Mouse (Mus musculus): ENCODE data around the gene H2-M10.5. TPM values are rescaled to one million over a fixed set of nuclear protein-coding genes. Genes with fewer than 3 reads are reported as not detected.

Gene H2-M10.5
- polyA plus RNA-seq, 1 experiment from 2014 or later = not detected

DNA sequence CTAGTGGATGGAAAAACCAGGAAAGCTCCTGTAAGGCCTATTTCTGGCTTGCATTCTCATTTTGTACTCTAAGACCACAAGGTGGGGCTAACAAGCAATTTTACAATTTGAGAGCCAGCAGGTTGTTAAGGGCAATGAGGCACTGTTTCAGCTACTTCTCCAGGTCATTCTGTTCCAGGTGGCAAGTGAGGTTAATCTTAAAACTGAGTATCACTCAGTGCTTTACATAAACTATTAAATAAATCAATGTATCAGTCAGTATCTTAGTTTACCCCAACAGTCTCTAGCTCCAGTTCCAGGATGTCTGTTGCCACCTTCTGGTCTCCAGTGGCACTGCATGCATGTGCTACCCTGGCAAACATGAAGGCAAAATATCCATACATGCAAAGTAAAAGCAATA, 51.3 kb downstream of the H2-M10.5 start:
- 0 out of 2 replicates have a peak, but pooled peaks have one; percentile 18 for ATAC-seq (ENCODE audit: insufficient number of reproducible peaks, low FRiP score)
- H3K36me3 ChIP-seq = no peaks in the 10 kb centered on the region
- no peak overlapping the region for H3K27ac ChIP-seq (ENCODE audit: poor library complexity, severe bottlenecking)
- no peaks in the 10 kb centered on the region for H3K9me3 ChIP-seq (replicated peaks)
- no peaks in the 10 kb centered on the region for H3K27me3 ChIP-seq (replicated peaks)
- H3K4me3 ChIP-seq = no peak overlapping the region
- H3K9ac ChIP-seq = no peak overlapping the region
- H3K4me2 ChIP-seq = no peak overlapping the region
- no peaks in the 10 kb centered on the region for H3K4me1 ChIP-seq (replicated peaks)

DNA sequence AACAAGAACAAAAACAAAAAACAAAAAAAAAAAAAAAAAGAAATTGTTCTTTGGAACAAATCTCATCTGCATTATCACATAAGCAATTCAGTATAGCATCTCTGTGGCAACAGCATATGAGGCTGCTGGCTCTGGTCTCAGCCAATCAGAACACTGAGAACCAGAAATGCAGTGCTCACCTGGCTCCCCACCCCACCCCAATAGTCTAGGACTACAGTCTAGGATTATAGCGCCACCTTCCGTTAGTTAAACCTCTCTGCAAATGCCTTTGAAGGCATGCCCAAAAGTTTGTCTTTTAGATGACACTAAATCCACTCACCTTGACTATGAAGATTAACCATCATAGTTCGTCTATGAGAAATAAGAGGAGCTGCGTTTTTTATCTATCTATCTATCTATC, 52.8 kb downstream of the H2-M10.5 start:
- H3K4me3 ChIP-seq = no peak overlapping the region
- H3K9ac ChIP-seq = no peak overlapping the region
- no peaks in the 10 kb centered on the region for H3K4me1 ChIP-seq (replicated peaks)
- no peak overlapping the region for H3K27ac ChIP-seq (ENCODE audit: poor library complexity, severe bottlenecking)
- no peaks in the 10 kb centered on the region for H3K27me3 ChIP-seq (replicated peaks)
- no peak for ATAC-seq (ENCODE audit: insufficient number of reproducible peaks, low FRiP score)
- no peaks in the 10 kb centered on the region for H3K9me3 ChIP-seq (replicated peaks)
- H3K36me3 ChIP-seq = no peaks in the 10 kb centered on the region
- WGBS = 19% methylated on average over 4 of the region's 4 CpGs
- no peak overlapping the region for H3K4me2 ChIP-seq

Other genes with a start within 250 kb of the H2-M10.5 start
- gene H2-M11, start 225.8 kb upstream of the H2-M10.5 start, polyA plus RNA-seq (2016; fragmentation: Nextera tagmentation; extraction: Ambion mirVana) = not detected in 2 replicates
- gene H2-M9, start 130.2 kb upstream of the H2-M10.5 start, polyA plus RNA-seq (2016; fragmentation: Nextera tagmentation; extraction: Ambion mirVana) = not detected in 2 replicates
- gene H2-M1, start 100.7 kb upstream of the H2-M10.5 start, polyA plus RNA-seq (2016; fragmentation: Nextera tagmentation; extraction: Ambion mirVana) = not detected in 2 replicates
- gene H2-M10.6, start 39.3 kb downstream of the H2-M10.5 start, polyA plus RNA-seq (2016; fragmentation: Nextera tagmentation; extraction: Ambion mirVana) = not detected in 2 replicates
- 28.8 and 28.9 TPM in 2 replicates for gene Trim26, start 64.2 kb downstream of the H2-M10.5 start, polyA plus RNA-seq (2016; fragmentation: Nextera tagmentation; extraction: Ambion mirVana)
- gene Trim15, start 94.3 kb downstream of the H2-M10.5 start, polyA plus RNA-seq (2016; fragmentation: Nextera tagmentation; extraction: Ambion mirVana) = 0.40 and 0.47 TPM in 2 replicates
- gene Trim10, start 96.7 kb downstream of the H2-M10.5 start, polyA plus RNA-seq (2016; fragmentation: Nextera tagmentation; extraction: Ambion mirVana) = 23.6 and 27.0 TPM in 2 replicates
- not detected in 2 replicates for gene Trim40, start 117.2 kb downstream of the H2-M10.5 start, polyA plus RNA-seq (2016; fragmentation: Nextera tagmentation; extraction: Ambion mirVana)
- gene Trim31, start 125.2 kb downstream of the H2-M10.5 start, polyA plus RNA-seq (2016; fragmentation: Nextera tagmentation; extraction: Ambion mirVana) = not detected in 2 replicates
- gene Rnf39, start 170.0 kb downstream of the H2-M10.5 start, polyA plus RNA-seq (2016; fragmentation: Nextera tagmentation; extraction: Ambion mirVana) = not detected in 2 replicates
- gene Ppp1r11, start 178.8 kb downstream of the H2-M10.5 start, polyA plus RNA-seq (2016; fragmentation: Nextera tagmentation; extraction: Ambion mirVana) = 83.2 and 83.8 TPM in 2 replicates
- gene Znrd1, start 185.6 kb downstream of the H2-M10.5 start, polyA plus RNA-seq (2016; fragmentation: Nextera tagmentation; extraction: Ambion mirVana) = 37.5 and 40.3 TPM in 2 replicates
- gene Znrd1as, start 185.7 kb downstream of the H2-M10.5 start, polyA plus RNA-seq (2016; fragmentation: Nextera tagmentation; extraction: Ambion mirVana) = 6.4 and 6.7 TPM in 2 replicates
- 0.20 TPM in 1 of 2 replicates, not detected in the other for gene 2410137M14Rik, start 208.3 kb downstream of the H2-M10.5 start, polyA plus RNA-seq (2016; fragmentation: Nextera tagmentation; extraction: Ambion mirVana)
- 0.31 and 0.36 TPM in 2 replicates for gene H2-M5, start 216.6 kb downstream of the H2-M10.5 start, polyA plus RNA-seq (2016; fragmentation: Nextera tagmentation; extraction: Ambion mirVana)
- gene Zfp57, start 228.3 kb downstream of the H2-M10.5 start, polyA plus RNA-seq (2016; fragmentation: Nextera tagmentation; extraction: Ambion mirVana) = 60.0 and 64.4 TPM in 2 replicates

Measured in heart, embryonic 12.5 days (tissue).